Mouse (Mus musculus) thymus, postnatal 10 days (tissue): ENCODE results near the gene Sgk1.

Experiments used
- DNase-seq, 2 experiments: peaks; one replicate each; pipeline ENCODE4 v3.0.0; 2021; ENCODE audit warnings: low spot score in 2 of 2

Sgk1 gene

DNA sequence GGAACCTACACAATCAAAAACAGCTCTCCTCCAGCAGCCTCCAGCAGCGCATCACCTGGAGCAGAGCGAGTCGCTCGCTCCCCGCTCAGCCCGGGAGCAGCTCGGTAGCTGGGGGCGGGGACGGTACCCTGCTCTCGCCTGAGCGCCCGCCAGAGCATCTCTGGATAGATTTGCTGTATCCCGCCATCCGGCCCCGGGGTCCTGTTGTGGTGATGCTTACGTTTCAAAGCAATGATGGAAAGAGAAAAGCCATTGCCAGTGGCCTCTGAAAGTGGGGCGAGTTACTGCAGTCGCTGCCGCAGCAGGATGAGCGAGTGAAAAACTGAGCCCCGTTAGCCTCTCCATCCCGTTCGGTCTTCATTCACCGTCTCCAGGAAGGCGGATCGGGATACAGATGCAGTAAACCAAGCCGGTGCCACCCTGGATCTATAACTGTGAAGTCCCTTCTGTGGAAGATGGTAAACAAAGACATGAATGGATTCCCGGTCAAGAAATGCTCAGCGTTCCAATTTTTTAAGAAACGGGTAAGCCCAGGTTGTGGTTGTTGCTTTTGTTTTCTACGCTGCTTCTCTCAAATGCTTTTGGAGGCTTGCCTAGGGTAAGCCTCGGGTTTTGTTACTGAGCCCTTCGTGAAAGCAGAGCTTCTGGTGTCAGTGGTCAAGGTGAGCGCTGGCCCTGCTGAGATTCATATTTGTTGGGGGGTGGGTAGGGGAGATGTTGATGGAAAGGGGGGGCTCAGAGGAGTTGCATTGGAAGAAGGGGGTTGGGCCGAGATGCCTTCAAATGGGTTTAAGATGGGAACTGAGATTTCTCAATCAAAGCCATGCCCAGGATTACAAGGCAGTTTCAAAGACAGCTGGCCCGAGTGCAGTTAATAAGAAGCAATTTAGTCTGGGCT, at the start of gene Sgk1:
Gene Sgk1 (plus strand): TSS at position 1 of the 898 bp plus-strand sequence.
- peak in 1 of 2 experiments; percentile 26 for DNase-seq

DNA sequence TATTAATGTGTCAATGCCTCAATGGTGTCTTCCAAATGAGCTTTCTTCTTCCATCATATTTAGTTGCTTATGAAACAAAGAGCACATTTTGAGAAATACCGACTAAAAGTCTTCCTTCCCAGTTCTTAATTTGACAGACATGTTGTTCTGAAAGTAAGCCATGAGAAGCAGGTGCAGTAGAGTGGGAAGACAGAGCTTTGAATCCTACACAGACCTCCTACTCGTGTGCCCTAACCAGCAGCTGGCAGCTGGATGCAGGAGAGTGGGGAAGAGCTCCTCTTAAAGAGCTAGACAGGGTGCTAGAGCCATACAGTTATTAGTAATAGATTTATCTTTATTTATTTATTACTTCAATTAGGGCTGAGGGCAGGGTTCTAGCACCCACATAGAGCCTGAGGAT, 49.7 kb upstream of the Sgk1 start:
- no peak for DNase-seq

DNA sequence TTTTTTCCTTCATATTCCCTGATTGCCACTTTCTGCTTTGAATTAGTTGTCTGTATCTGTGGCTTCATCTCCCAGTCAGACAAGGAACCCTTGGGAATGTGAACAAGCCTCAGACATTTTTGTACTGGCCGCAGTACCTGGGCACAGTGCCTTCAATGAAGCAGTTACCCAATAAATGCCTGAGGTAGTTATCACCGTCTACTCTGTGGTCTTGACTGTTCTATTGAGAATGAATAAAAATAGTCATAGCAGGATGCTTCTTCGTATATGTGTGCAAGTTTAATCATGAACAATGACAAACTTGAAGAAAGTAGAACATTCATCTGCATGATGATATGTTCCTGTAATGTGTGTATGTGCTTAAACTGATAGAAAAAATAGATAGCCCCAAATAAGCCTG, 48.2 kb upstream of the Sgk1 start:
- no peak for DNase-seq

DNA sequence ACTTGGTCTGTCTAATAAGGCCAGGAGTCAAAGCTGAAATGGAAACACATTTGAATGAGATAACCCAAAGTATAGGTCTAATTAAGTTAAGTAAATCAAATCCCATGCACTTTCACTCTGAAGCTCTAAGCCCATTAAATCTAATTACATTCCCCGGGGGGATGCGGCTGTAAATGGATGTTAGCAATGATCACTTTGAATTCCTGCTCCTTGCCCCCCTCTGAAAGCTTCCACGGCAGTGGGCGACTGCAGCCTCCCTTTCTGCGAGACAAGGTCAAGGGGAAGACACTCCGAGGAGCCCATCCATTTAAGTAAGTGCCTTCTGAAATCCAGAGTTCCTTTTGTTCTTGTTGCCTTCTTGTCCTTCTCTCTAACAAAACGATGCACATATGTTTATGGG, 46.9 kb upstream of the Sgk1 start:
- no peak for DNase-seq

DNA sequence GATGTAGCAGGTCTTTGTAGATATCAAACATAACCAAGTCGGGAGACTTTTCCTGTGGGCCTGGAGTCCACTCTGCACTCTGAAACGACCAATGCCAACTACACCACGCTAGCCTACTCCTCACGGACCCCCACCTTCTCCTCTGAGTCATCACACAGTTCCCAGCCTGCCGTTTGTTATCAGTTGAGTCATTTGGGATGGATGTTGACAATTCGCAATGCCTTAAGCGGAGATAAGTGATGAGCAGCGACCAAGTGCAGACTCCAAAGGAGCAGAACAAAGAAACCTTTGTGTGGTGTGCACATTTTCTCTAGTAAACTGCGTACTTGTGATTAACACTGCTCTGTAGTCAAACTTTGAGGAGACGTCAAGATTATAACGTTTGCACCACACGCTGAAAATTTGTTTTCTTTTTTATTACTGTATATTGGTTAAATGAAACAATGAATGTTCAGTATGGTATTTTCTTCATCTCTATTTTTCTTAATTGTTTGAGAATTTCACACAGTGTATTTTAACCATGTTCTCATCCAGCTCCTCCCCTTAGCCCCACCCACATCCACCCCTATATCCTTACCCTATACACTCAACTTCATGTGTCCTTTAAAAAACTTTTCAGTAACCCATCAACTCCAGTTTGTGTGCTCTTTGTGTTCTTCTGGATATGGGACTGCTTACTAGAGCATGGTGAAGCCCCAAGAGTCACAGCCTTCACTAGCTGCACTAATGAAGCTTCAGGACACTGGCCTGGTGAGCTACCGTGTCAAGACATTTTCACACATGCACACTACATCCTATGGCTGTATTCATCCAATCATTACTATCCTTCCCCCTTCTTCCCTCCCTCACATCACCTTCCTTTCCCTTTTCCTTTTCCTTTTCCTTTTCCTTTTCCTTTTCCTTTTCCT, 42.5 kb upstream of the Sgk1 start:
- DNase-seq, result no peak

DNA sequence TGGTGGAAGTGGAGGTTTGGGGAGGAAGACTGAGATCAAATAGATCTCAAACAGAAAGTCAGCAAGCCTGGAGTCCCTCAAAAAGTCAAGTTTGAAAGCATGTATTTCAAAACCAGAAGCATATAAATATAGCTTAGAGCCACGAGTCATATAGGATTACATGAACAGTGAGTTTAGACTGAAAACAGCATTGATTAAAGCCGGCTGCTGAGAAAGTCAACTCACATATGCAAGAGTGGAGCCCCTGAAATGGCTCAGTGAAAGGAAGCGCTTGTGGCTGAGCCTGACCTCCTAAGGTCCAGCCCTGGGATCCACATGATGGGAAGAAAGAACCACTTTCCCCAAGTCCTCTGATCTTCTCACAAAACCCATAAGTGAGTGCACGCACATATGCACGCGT, 38.7 kb upstream of the Sgk1 start:
- no peak for DNase-seq

DNA sequence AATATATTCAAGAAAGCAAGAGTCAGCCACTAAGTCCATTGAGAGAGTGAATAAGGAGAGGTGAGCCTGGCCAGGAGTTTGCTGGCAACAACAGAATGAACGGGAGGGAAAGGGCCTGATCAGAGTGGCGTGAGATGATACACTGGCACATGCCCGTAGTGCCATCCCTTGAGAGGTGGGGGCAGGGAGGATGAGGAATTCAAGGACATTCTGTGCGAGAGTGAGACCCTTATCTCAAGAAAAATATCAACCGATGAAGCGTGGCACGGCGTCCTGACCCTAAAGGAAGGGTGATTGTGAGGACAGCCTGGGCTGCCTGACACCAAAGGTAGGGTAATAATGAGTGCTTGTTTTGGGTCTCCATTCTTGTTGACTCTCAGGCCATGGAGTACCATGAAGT, 38.1 kb upstream of the Sgk1 start:
- DNase-seq, result no peak

DNA sequence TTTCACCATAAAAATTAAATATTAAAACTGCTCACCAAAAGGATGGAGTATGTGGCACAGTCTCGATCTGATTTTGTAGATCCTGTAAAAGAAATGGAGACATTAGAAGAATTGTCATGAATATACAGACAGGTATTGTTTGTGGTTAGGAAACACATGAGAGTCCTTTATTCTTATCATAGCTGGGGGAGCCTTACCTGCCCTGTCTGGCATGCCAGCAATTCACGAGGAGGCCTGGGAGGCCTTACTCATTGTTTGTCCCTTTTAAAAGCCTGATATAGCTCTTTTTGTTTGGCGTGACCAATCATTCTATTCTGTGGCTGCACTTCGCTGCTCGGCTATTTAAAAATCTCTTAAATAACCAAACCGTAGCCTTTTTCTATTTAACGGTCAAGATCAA, 37.6 kb upstream of the Sgk1 start:
- DNase-seq, result no peak

DNA sequence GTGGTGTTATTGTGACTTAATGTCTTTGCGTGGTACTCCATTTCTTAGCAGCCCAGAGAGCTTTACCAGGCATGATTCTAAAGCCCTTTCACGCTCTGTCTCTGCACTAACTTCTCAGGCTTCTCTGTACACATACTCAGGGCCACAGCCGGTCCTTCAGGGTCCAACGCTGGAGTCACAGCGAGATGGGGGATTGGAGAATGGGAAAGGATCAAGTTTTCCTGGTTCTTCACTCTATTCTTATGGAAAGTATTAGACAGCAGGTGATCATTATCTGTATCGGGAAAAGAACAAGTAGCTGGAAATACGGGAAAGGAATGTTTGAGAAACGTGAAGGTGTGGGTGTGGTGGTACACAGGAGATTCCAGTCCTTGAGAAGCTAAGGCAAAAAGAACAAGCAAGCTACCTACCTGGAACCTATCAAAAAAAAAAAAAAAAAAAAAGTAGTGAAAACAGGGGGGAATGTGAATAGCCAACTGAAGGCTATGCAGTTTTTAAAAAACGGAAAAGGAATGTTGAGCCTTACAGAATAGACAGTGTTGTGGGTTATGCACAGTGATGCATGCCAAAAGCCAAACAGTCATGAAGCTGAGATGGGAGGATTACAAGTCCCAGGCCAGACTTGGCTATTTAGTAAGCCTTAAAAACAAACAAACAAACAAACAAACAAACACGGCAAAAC, 36.2 kb upstream of the Sgk1 start:
- DNase-seq, result no peak

DNA sequence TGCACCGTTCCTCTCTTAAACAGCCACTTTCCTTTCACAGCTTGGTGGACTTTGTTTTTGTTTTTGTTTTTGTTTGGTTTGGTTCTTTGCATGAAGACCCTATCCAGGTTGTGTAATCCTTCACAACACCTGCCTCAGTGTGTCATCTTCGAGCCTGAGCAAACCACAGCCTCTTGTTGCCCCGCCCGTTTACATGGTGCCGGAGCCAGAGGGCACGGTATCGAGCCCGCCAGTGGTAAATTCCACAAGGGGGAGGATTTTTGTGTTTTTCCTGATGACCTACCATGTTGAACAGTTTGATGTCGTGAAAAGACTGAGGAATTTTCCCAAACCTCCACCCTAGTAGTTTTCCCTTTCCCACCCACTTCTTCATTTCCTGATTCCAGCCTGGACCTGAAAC, 35.6 kb upstream of the Sgk1 start:
- DNase-seq, result no peak

DNA sequence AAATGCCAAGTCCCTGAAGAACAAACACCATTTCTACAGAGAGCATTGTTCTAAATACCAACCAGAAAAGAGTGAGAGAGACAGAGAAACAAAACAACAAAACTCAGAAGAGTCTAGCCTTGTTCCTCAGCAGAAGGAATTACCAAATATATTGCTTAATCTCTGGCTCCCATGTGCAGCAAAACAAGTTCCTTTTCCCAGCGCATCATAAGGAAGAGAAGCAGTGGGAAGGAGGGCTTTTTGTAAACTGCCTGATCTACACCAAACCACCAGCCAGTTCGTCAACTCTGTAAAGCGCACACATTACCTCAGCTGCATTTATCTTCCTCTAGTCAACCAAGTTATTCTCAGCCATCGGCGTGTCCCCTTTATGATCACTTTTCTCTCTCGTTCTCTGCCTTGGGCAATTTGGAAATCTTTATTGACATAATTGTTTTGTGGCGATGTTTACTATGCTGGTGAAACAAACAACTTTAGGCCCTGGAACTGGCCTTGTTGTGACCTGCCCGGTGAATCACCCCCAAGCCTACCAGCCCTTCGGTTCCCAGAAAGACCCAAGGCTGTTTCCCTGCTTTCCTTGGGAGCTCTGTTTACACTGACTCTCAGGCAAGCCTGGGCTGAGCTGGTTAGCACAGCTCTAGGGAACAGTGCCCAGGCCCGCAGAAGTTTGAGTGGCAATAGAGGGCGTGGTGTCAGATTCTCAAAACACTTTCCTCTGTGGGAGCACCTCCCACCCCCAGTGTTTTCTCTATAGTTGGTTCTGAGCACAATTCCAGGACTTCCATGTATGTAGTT, 34.8 kb upstream of the Sgk1 start:
- no peak for DNase-seq

DNA sequence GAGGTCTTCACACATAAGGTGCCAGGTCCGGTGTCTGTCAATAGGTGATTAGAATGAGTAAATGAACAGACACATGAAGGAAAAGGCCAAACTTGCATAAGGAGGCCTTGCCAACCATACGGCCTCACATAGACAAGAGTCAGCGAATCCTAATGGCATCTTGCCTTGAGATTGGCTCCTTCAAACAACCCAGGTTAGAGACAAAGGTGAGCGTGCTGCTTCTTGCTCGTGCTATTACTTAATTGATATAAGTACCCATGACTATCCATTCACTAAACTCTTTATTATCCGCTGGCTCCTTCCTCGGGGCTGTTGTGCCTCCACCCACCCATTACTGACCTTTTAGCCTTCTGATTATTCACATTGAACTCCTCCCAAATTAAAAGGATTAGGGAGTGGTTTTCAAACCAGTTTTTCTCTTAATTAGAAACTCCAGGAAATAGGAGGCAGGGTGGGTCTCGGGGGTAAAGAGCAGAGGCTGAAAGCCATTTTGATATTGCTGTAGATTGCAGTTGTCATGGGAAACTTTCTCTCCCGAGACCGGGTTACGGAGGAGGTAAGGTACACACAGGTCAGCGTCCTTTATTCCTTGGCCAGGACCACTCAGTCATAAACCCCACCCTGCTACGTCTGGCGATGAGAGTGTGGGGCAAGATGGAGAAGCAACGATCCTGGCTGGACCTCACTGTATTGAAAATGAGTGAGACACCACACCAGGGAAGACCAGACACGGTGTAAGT, 33.9 kb upstream of the Sgk1 start:
- DNase-seq, result no peak

DNA sequence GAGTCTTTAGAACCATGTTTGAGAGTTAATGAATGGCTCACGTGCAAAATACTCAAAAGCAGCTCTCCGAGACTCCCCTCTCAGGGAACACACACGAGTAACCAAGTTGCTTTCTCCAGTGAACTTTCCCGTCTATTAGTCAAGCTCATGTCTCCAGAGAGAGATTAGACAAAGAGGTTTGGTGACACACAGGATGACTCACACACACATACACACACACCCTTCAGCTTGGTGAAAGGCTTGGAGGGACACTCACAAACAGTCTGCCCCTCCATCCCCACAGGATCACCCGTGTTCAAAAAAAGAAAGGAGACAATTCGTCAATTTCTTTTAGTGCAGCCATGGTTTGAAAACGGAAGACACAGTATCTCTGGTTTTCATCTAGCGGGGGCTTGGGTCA, 32.7 kb upstream of the Sgk1 start:
- DNase-seq, result no peak

DNA sequence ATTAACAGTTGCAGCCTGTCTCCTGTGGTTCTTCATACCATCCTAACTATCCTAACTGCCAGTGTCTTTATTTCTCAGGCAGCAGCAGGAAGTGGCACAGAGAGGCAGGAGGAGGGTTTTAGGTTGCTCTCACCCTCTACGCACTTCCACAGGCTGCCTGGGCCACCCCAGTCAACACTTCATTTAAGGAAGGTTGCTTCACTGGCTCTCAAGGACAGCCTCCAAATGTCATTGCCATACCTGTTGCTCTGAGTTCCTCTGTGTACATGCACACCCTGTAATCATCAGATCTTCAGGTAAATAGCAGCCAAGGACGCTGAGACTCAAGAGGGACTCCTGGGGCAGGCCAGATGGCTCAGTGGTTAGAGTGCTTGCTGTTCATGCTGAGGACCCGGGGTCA, 31.7 kb upstream of the Sgk1 start:
- DNase-seq, result no peak

DNA sequence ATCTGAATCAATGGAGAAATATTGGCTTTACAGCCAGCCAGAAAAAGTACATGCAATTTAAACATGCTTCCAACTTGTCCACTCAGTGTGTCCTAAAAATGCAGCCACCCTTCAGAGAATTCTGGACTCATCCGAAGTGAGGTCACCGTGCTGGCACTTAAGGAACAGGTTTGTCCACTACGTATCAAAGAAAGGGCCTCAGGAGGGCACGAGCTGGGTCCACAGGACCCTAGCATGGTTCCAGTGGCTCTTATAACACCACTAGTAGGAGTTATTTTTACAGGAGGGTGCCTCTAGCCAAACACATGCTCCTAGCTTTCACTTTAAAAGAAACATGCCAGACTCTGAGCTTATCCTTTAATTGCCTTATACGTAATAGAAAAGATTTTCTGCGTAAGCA, 28.9 kb upstream of the Sgk1 start:
- no peak for DNase-seq

DNA sequence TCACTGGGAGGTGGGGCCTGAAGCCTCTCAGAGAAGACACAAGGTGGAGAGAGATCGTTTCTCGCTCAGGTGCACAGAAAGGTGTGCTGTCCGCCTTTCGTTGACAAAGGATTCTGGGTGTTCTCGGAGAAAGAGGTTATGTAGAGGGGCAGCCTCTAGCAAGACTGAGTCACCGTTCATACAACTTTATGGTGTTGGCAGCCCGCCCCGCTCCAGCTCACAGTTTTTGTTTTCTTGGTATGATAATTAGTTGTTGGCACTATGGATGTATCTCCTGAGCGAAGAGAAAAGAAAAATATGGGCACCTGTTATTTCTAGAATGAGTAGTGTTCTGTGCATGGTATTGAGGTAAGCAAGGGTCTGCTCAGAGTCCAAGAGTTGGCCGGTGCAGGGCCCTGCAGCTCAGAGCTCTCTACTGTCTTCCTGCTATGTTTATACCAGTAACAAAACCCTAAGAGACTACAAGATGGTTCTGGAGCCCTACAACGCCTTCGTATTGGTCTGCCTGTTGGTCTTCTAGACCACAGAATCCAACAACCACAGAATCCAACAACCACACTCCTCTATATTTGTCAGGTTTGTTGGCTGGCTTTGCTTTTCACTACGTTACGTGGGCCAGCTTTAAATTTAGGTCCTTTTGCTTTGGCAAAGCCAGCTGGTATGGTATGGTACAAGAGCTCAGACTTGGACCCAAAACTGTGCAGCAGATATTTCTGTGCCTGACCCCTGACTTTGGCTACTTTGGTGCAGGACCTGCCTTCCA, 28.2 kb upstream of the Sgk1 start:
- DNase-seq, result no peak

DNA sequence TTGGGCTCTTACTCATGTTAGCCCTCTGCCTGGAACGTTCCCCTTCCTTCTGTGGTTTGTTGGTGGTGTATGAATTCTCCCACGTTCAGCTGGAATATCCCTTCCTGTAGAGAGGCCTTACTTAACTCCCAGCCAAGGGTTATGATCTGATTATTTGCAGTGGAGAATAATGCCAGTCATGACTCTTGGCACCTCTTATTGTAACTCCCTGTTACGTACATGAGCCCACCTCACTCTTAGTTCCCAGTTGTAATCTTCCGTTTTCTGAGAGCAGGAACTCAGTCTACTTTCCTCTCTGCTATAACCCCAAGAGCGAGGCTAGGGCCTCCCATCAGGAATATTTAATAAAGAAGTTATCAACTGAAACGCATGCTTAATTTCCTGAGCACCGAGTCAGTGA, 26.6 kb upstream of the Sgk1 start:
- no peak for DNase-seq

DNA sequence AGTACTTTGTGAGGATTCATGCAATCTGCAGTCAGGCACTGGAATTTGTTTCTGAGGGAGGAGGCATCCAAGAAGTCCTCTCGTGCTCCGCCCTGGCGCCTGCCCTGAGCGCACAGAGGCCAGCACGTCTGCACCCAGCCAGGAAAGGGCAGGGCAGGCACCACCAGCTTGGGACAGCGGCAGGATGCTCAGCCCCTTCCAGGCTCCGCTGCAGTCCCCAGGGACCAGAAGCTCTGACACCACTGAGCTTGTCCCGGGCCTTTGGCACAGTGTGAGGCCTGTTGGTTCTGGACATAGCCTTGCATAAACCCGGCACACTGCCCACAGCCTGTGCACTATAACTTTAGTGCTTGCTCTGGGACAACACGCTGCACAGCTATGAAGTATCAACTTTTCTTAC, 24.3 kb upstream of the Sgk1 start:
- DNase-seq, result no peak

DNA sequence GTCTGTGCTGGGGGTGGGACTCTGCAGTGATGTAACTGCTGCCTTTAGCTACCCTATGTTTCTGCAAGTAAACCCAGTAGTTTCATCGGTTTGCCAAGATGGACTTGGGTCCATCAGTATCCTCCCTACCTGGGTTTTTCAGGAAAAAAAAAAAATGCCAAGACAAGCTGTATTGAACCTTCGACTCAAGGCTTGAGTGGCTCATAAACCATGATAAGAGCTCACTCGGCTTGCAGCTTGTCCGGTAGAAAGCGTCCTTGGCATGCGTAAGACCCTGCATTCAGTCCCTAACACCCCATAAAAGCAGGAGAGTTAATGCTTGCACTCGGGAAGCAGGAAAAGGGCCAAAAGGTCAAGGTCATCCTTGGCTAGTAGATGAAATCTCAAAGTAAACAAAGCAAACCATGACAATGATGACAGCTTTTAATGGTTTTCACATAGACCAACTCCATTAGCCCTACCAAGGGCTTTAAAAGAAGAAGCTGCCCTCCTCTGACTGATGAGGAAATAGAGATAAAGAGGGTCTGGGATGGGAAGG, 23.5 kb upstream of the Sgk1 start:
- no peak for DNase-seq

DNA sequence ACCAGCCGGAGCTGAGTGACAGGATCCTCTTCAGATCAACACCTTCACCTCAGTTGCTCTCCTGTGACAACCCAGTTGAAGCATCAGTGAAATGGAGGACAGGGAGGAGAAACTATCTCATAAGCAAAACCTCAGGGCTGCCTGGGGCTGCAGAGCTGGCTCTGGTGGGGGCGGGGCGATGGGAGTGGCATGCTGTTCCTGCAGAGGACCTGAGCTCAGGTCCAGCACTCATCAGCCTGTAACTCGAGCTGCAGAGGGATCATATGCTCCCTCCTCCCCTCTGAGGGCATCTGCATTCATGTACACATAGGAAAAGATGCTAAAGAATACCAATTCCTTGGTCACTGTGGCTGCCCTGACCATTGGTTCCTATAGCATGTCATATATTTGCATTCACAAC, 15.5 kb upstream of the Sgk1 start:
- no peak for DNase-seq
